Mouse (Mus musculus): ENCODE results near the gene Bmi1.

DNA sequence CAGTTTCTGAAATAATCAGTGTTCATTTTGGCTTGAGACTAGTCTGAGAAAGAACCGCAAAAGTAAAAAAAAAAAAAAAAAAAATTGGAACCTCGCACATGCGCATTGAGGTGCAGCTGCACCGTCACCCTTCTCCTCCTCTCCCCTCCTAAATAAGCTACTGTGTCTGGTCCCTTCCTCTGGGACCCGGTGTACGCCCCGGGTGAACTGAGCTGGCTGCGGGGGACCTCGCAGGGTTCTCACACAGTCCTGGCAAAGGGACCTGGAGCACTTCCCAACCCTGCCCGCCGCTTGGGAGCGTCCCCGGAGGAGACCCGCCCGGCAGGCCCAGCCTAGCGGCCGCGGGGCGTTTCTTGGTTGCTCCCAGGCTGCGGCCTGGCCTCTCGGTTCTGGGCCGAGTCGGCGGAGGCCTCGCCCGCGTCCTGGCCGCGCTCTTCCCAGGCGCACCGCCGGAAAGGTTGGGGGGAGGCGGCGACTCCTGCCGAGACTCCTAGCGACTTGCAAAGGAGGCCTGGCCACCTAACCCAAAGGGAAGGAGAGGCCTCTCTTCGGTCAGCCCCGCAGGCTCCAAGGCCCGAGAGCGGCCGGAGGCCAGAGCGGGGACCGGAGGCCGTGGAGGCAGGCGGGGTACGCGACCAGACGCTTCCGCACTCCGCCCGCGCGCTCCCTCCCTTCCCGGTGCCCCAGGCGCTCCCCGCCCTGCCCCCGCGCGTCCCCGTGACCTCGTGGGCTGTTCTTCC lies 17.2 kb downstream of the Bmi1 start, which contains the start of gene Spag6:
- no peak for TF ChIP-seq GATA1 (IDR thresholded peaks at IDR 0.05; ENCODE audit: low read length)
- no peak for TF ChIP-seq TAL1 (IDR thresholded peaks at IDR 0.05; ENCODE audit: low read length)
